9 mouse cellular contexts compared by ENCODE assay signal in genomic region chr5:76656212-76656611, GRCm38 (mm10). TPM values are rescaled to one million over a fixed set of nuclear protein-coding genes. Genes with fewer than 3 reads are reported as not detected.
DNase-seq lines count a peak whose midpoint lies in the region; ATAC-seq and TF ChIP-seq lines count a peak whose summit lies in the region.
"Had no signal": no experiment of that assay in that cellular context is flagged by ENCODE, and none has a peak within 500 bp of the region (broad histone marks: within the 10 kb centered on the region; RNA-seq: fewer than 3 reads in every experiment).

Gene C530008M17Rik, plus strand, starts transcription at chr5:76656512.

- DNase-seq in gastrocnemius, postnatal 4 days (ENCODE audit: low spot score in 2 of 2), result no peak
- no peak for DNase-seq in gastrocnemius, adult 18-20 months (ENCODE audit: low spot score)
- no peak for DNase-seq in thymus, adult 2 months
- DNase-seq in thymus, postnatal 36 days, result no peak
- DNase-seq in left cerebral cortex, postnatal 10 days (ENCODE audit: extremely low spot score in 1 of 2, low spot score in 2 of 2), result no peak
- DNase-seq in right cerebral cortex, adult 18-20 months, result no peak
- no peak for DNase-seq in urinary bladder, adult 18-20 months (ENCODE audit: low spot score in 2 of 2)

- TF ChIP-seq CTCF in thymus, adult 2 months (IDR thresholded peaks at IDR 0.05; ENCODE audit: borderline replicate concordance, control insufficient read depth, extremely low read depth, insufficient read depth, low read length, poor library complexity), result no peak

- intact Hi-C loops in left cerebral cortex, postnatal 10 days (cut with DNase I), result loop anchor here (5.0 to 10.0 kb wide), 3 partner anchors 51 to 191 kb away; no protein-coding TSS in a partner anchor

- no peaks in the 10 kb centered on the region for H3K36me3 ChIP-seq in thymus, adult 2 months (ENCODE audit: control insufficient read depth, insufficient read depth, low read length)
- H3K36me3 ChIP-seq in neural tube, embryonic 14.5 days (ENCODE audit: control insufficient read depth, insufficient read depth, low read length), result no peaks in the 10 kb centered on the region

- no peak for ATAC-seq in neural tube, embryonic 14.5 days (ENCODE audit: low read depth)

- peak within 1 kb of the TSS; percentile 74 for H3K4me2 ChIP-seq in neural tube, embryonic 14.5 days (ENCODE audit: low read depth, low read length)

- H3K4me1 ChIP-seq in thymus, adult 2 months (replicated peaks; ENCODE audit: control insufficient read depth, insufficient read depth, low read length), result peaks cover 3% of the 10 kb centered on the region
- H3K4me1 ChIP-seq in neural tube, embryonic 14.5 days (ENCODE audit: control insufficient read depth, insufficient read depth, low read length), result peaks cover 6% of the 10 kb centered on the region; the same call in 1 of the 2 replicates

- 99% methylated on average over 2 of the region's 2 CpGs for WGBS in thymus, adult 2 months
- WGBS in neural tube, embryonic 14.5 days, result 76% methylated on average over 2 of the region's 2 CpGs

- H3K27me3 ChIP-seq in thymus, adult 2 months (ENCODE audit: control insufficient read depth, insufficient read depth, low read length), result peaks cover 10% of the 10 kb centered on the region
- no peaks in the 10 kb centered on the region for H3K27me3 ChIP-seq in neural tube, embryonic 14.5 days (ENCODE audit: control insufficient read depth, insufficient read depth, low read length)
- H3K27me3 ChIP-seq: CH12.LX had no signal

- peak within 1 kb of the TSS; percentile 14; the same call in 1 of the 2 replicates for H3K4me3 ChIP-seq in thymus, adult 2 months (ENCODE audit: control insufficient read depth, insufficient read depth, low read length)
- H3K4me3 ChIP-seq in neural tube, embryonic 14.5 days (ENCODE audit: low read depth, low read length), result peak within 1 kb of the TSS; percentile 88

- H3K9me3 ChIP-seq in neural tube, embryonic 14.5 days (ENCODE audit: control insufficient read depth, low read length), result no peaks in the 10 kb centered on the region

- TF ChIP-seq POLR2A in thymus, adult 2 months (IDR thresholded peaks at IDR 0.05; ENCODE audit: control insufficient read depth, extremely low read depth, insufficient read depth, low read length, poor library complexity), result no peak

- H3K27ac ChIP-seq in thymus, adult 2 months (ENCODE audit: control insufficient read depth, insufficient read depth, low read length), result no peak within 1 kb of the TSS
- peak within 1 kb of the TSS; percentile 98 for H3K27ac ChIP-seq in neural tube, embryonic 14.5 days (ENCODE audit: low read depth, low read length)

- peak within 1 kb of the TSS; percentile 99 for H3K9ac ChIP-seq in neural tube, embryonic 14.5 days (replicated peaks; ENCODE audit: low read depth, low read length)

RNA-seq across cellular contexts. Expression of gene C530008M17Rik, which starts in this region (rescaled TPM):
- total RNA-seq in gastrocnemius, postnatal 4 days (2021), result 10 to 100 TPM; 17.7 to 20.1 TPM
- total RNA-seq in gastrocnemius, adult 18-20 months (2021), result 1 to 10 TPM; 2.8 TPM
- polyA plus RNA-seq in thymus, adult 2 months (2012; rRNA removed), result 1.3 TPM in 2 replicates
- 100 to 1,000 TPM; 151 to 163 TPM for total RNA-seq in left cerebral cortex, postnatal 10 days (2021)
- polyA plus RNA-seq in neural tube, embryonic 14.5 days (2014; fragmentation: Nextera tagmentation; extraction: Ambion mirVana), result 53.8 and 63.6 TPM in 2 replicates

Comparison
In these comparisons a context has a peak if more than half of its experiments do, and no peak if none do; other contexts are left out.
1. RNA of gene C530008M17Rik (total RNA-seq): 151 to 163 TPM in left cerebral cortex, postnatal 10 days; 17.7 to 20.1 TPM in gastrocnemius, postnatal 4 days and 2.8 TPM in gastrocnemius, adult 18-20 months; every median in the first group is over 4 times any median in the second.
2. RNA of gene C530008M17Rik (polyA plus RNA-seq): 53.8 to 63.6 TPM in neural tube, embryonic 14.5 days; 1.3 TPM in thymus, adult 2 months; every median in the first group is over 10 times any median in the second.